Mouse (Mus musculus) layer of hippocampus, adult 2 months (tissue): ENCODE results near the gene Mrps15. TPM values are rescaled to one million over a fixed set of nuclear protein-coding genes. Genes with fewer than 3 reads are reported as not detected.

Experiments
- DNase-seq, 2 experiments: peaks; one replicate each; pipeline ENCODE4 v3.0.0; 2022; ENCODE audit warnings: low spot score in 2 of 2
- H3K27ac ChIP-seq: fragments of 200-600 bp; 2 replicates; pipeline ENCODE4 v1.8.1; 2022
- H3K4me3 ChIP-seq: fragments of 200-600 bp; 2 replicates; pipeline ENCODE4 v1.8.1; 2022; ENCODE audit warnings: mild to moderate bottlenecking
- CTCF ChIP-seq: fragments of 200-600 bp; conservative IDR thresholded peaks from 2 replicates; pipeline ENCODE4 v1.8.1; 2022; ENCODE audit warnings: antibody characterized with exemption, mild to moderate bottlenecking, moderate library complexity
- total RNA-seq, 2 experiments: library from RNA; stranded (reverse); gene quantifications; 2 replicates each; pipeline ENCODE4 v1.2.3; 2021

The Mrps15 gene
- total RNA-seq, 2 experiments from 2014 or later, result 46.2 to 48.6 TPM

GRCm38 (mm10) chr4:126103590-126104068 lies 56.9 kb downstream of the Mrps15 start, which contains the start of gene Stk40:
TSS of gene Stk40 (plus strand) at chr4:126103957.
- DNase-seq, result peak; percentile 95 to 97
- peak; percentile 84 for TF ChIP-seq CTCF
- H3K4me3 ChIP-seq, result peak within 1 kb of the TSS; percentile 82
- H3K27ac ChIP-seq, result peak within 1 kb of the TSS; percentile 97

GRCm38 (mm10) chr4:126104261-126105075 lies 57.7 kb downstream of the Mrps15 start:
- peak overlapping the region; percentile 97 for H3K27ac ChIP-seq
- DNase-seq, result no peak
- peak overlapping the region; percentile 82 for H3K4me3 ChIP-seq
- TF ChIP-seq CTCF, result no peak

Other genes with a start within 250 kb of the Mrps15 start
- gene Csf3r, start 22.4 kb upstream of the Mrps15 start, total RNA-seq, result 1 to 10 TPM; 4.7 to 6.6 TPM
- gene Oscp1, start 11.6 kb downstream of the Mrps15 start, total RNA-seq, result 10 to 100 TPM; 41.1 to 44.5 TPM
- 10 to 100 TPM; 13.4 to 13.8 TPM for gene Lsm10, start 49.7 kb downstream of the Mrps15 start, total RNA-seq
- 10 to 100 TPM; 24.8 to 26.6 TPM for gene Stk40, start 57.0 kb downstream of the Mrps15 start, total RNA-seq
- gene Eva1b, start 100.8 kb downstream of the Mrps15 start, total RNA-seq, result 1 to 10 TPM; 3.3 to 3.6 TPM
- gene Sh3d21, start 116.6 kb downstream of the Mrps15 start, total RNA-seq, result under 1 TPM; 0.59 to 0.81 TPM
- 100 to 1,000 TPM; 150 to 166 TPM for gene Thrap3, start 155.8 kb downstream of the Mrps15 start, total RNA-seq
- 100 to 1,000 TPM; 246 to 249 TPM for gene Map7d1, start 209.4 kb downstream of the Mrps15 start, total RNA-seq
- gene Trappc3, start 215.4 kb downstream of the Mrps15 start, total RNA-seq, result 10 to 100 TPM; 85.4 to 90.5 TPM
- 1 to 10 TPM; 1.2 to 1.5 TPM for gene Col8a2, start 239.9 kb downstream of the Mrps15 start, total RNA-seq